Mouse (Mus musculus): ENCODE data around the gene Ect2. TPM values are rescaled to one million over a fixed set of nuclear protein-coding genes. Genes with fewer than 3 reads are reported as not detected.

Ect2 gene
- polyA plus RNA-seq, 1 experiment from 2014 or later, result 37.1 TPM

- H3K9me3 ChIP-seq (replicated peaks; ENCODE audit: control insufficient read depth, low read length), result no peaks in the 10 kb centered on the region
- no peaks in the 10 kb centered on the region for H3K4me1 ChIP-seq (ENCODE audit: control insufficient read depth, low read depth, low read length)
- no peaks in the 10 kb centered on the region for H3K27me3 ChIP-seq (ENCODE audit: control insufficient read depth, insufficient read depth, low read depth, low read length)
- H3K36me3 ChIP-seq (ENCODE audit: control insufficient read depth, insufficient read depth), result no peaks in the 10 kb centered on the region
- no peak for ATAC-seq (ENCODE audit: low read depth)
- no peak overlapping the region for H3K4me2 ChIP-seq (ENCODE audit: low read depth, low read length)
- no peak overlapping the region for H3K27ac ChIP-seq (ENCODE audit: low read length)
- no peak overlapping the region for H3K9ac ChIP-seq (ENCODE audit: low read depth, low read length)
- H3K4me3 ChIP-seq (ENCODE audit: low read depth, low read length), result no peak overlapping the region
- 63% methylated on average over 2 of the region's 2 CpGs for WGBS (ENCODE audit: insufficient replicate concordance)
Measured at GRCm38 (mm10) chr3:27064886-27065285, 88.8 kb downstream of the Ect2 start.

GRCm38 (mm10) chr3:27063399-27064260, 90.0 kb downstream of the Ect2 start:
- no peaks in the 10 kb centered on the region for H3K36me3 ChIP-seq (ENCODE audit: control insufficient read depth, insufficient read depth)
- H3K27ac ChIP-seq (ENCODE audit: low read length), result no peak overlapping the region
- no peaks in the 10 kb centered on the region for H3K9me3 ChIP-seq (replicated peaks; ENCODE audit: control insufficient read depth, low read length)
- no peak overlapping the region for H3K4me2 ChIP-seq (ENCODE audit: low read depth, low read length)
- no peak overlapping the region for H3K9ac ChIP-seq (ENCODE audit: low read depth, low read length)
- H3K27me3 ChIP-seq (ENCODE audit: control insufficient read depth, insufficient read depth, low read depth, low read length), result no peaks in the 10 kb centered on the region
- H3K4me1 ChIP-seq (ENCODE audit: control insufficient read depth, low read depth, low read length), result no peaks in the 10 kb centered on the region
- 56% methylated on average over 11 of the region's 11 CpGs for WGBS (ENCODE audit: insufficient replicate concordance)
- no peak overlapping the region for H3K4me3 ChIP-seq (ENCODE audit: low read depth, low read length)
- no peak for ATAC-seq (ENCODE audit: low read depth)

- WGBS (ENCODE audit: insufficient replicate concordance), result 75% methylated on average over 12 of the region's 12 CpGs
- H3K4me3 ChIP-seq (ENCODE audit: low read depth, low read length), result no peak overlapping the region
- no peak for ATAC-seq (ENCODE audit: low read depth)
- H3K27me3 ChIP-seq (ENCODE audit: control insufficient read depth, insufficient read depth, low read depth, low read length), result no peaks in the 10 kb centered on the region
- H3K27ac ChIP-seq (ENCODE audit: low read length), result no peak overlapping the region
- no peaks in the 10 kb centered on the region for H3K9me3 ChIP-seq (replicated peaks; ENCODE audit: control insufficient read depth, low read length)
- H3K4me1 ChIP-seq (ENCODE audit: control insufficient read depth, low read depth, low read length), result no peaks in the 10 kb centered on the region
- no peak overlapping the region for H3K9ac ChIP-seq (ENCODE audit: low read depth, low read length)
- no peaks in the 10 kb centered on the region for H3K36me3 ChIP-seq (ENCODE audit: control insufficient read depth, insufficient read depth)
- no peak overlapping the region for H3K4me2 ChIP-seq (ENCODE audit: low read depth, low read length)
Measured at GRCm38 (mm10) chr3:27060441-27060840, 93.2 kb downstream of the Ect2 start.

GRCm38 (mm10) chr3:27059529-27060322, 94.0 kb downstream of the Ect2 start:
- no peak overlapping the region for H3K9ac ChIP-seq (ENCODE audit: low read depth, low read length)
- WGBS (ENCODE audit: insufficient replicate concordance), result 66% methylated on average over 12 of the region's 12 CpGs
- no peak overlapping the region for H3K4me2 ChIP-seq (ENCODE audit: low read depth, low read length)
- no peak overlapping the region for H3K4me3 ChIP-seq (ENCODE audit: low read depth, low read length)
- H3K9me3 ChIP-seq (replicated peaks; ENCODE audit: control insufficient read depth, low read length), result no peaks in the 10 kb centered on the region
- no peaks in the 10 kb centered on the region for H3K36me3 ChIP-seq (ENCODE audit: control insufficient read depth, insufficient read depth)
- H3K27me3 ChIP-seq (ENCODE audit: control insufficient read depth, insufficient read depth, low read depth, low read length), result no peaks in the 10 kb centered on the region
- no peak overlapping the region for H3K27ac ChIP-seq (ENCODE audit: low read length)
- no peaks in the 10 kb centered on the region for H3K4me1 ChIP-seq (ENCODE audit: control insufficient read depth, low read depth, low read length)
- no peak for ATAC-seq (ENCODE audit: low read depth)

GRCm38 (mm10) chr3:27055471-27055870, 98.2 kb downstream of the Ect2 start:
- no peaks in the 10 kb centered on the region for H3K9me3 ChIP-seq (replicated peaks; ENCODE audit: control insufficient read depth, low read length)
- ATAC-seq (ENCODE audit: low read depth), result no peak
- H3K27ac ChIP-seq (ENCODE audit: low read length), result no peak overlapping the region
- H3K27me3 ChIP-seq (ENCODE audit: control insufficient read depth, insufficient read depth, low read depth, low read length), result no peaks in the 10 kb centered on the region
- H3K4me3 ChIP-seq (ENCODE audit: low read depth, low read length), result no peak overlapping the region
- no peaks in the 10 kb centered on the region for H3K4me1 ChIP-seq (ENCODE audit: control insufficient read depth, low read depth, low read length)
- WGBS (ENCODE audit: insufficient replicate concordance), result 65% methylated on average over 3 of the region's 3 CpGs
- H3K9ac ChIP-seq (ENCODE audit: low read depth, low read length), result no peak overlapping the region
- no peak overlapping the region for H3K4me2 ChIP-seq (ENCODE audit: low read depth, low read length)
- no peaks in the 10 kb centered on the region for H3K36me3 ChIP-seq (ENCODE audit: control insufficient read depth, insufficient read depth)

GRCm38 (mm10) chr3:27054766-27055165, 98.9 kb downstream of the Ect2 start:
- no peaks in the 10 kb centered on the region for H3K9me3 ChIP-seq (replicated peaks; ENCODE audit: control insufficient read depth, low read length)
- no peak overlapping the region for H3K4me3 ChIP-seq (ENCODE audit: low read depth, low read length)
- no peak overlapping the region for H3K27ac ChIP-seq (ENCODE audit: low read length)
- no peak overlapping the region for H3K9ac ChIP-seq (ENCODE audit: low read depth, low read length)
- no peaks in the 10 kb centered on the region for H3K27me3 ChIP-seq (ENCODE audit: control insufficient read depth, insufficient read depth, low read depth, low read length)
- no peaks in the 10 kb centered on the region for H3K4me1 ChIP-seq (ENCODE audit: control insufficient read depth, low read depth, low read length)
- ATAC-seq (ENCODE audit: low read depth), result no peak
- WGBS (ENCODE audit: insufficient replicate concordance), result 33% methylated on average over 2 of the region's 2 CpGs
- H3K4me2 ChIP-seq (ENCODE audit: low read depth, low read length), result no peak overlapping the region
- no peaks in the 10 kb centered on the region for H3K36me3 ChIP-seq (ENCODE audit: control insufficient read depth, insufficient read depth)

Other genes with a start within 250 kb of the Ect2 start
- 6.1 and 7.2 TPM in 2 replicates for gene Nceh1, start 29.1 kb upstream of the Ect2 start, polyA plus RNA-seq (2015; fragmentation: Nextera tagmentation; extraction: Ambion mirVana)
- 0.15 and 0.17 TPM in 2 replicates for gene Tnfsf10, start 163.2 kb upstream of the Ect2 start, polyA plus RNA-seq (2015; fragmentation: Nextera tagmentation; extraction: Ambion mirVana)
- gene Ghsr, start 217.5 kb upstream of the Ect2 start, polyA plus RNA-seq (2015; fragmentation: Nextera tagmentation; extraction: Ambion mirVana), result not detected in 2 replicates

All from liver, embryonic 16.5 days (tissue).